ENCODE assay signal across 7 mouse cellular contexts in genomic region chr7:44593051-44593450, GRCm38 (mm10). TPM values are rescaled to one million over a fixed set of nuclear protein-coding genes. Genes with fewer than 3 reads are reported as not detected.
DNase-seq lines count a peak whose midpoint lies in the region; ATAC-seq and TF ChIP-seq lines count a peak whose summit lies in the region.

No protein-coding gene starts in this region.

- no peaks in the 10 kb centered on the region for H3K9me3 ChIP-seq in ES-E14 (ENCODE audit: control insufficient read depth, insufficient read depth, low read depth, low read length)
- H3K9me3 ChIP-seq in forebrain, embryonic 14.5 days (replicated peaks; ENCODE audit: control insufficient read depth, low read length) = no peaks in the 10 kb centered on the region
- H3K9me3 ChIP-seq in midbrain, embryonic 13.5 days = no peaks in the 10 kb centered on the region

- H3K9ac ChIP-seq in ES-E14 (ENCODE audit: insufficient read depth, low read depth, low read length, poor library complexity, severe bottlenecking) = 0 out of 2 replicates have a peak overlapping the region, but pooled peaks have one; percentile 21
- no peak overlapping the region for H3K9ac ChIP-seq in forebrain, embryonic 14.5 days (ENCODE audit: low read length)
- H3K9ac ChIP-seq in midbrain, embryonic 13.5 days (replicated peaks) = peak overlapping the region; percentile 57

- DNase-seq in ES-E14 (ENCODE audit: low read depth, low spot score) (no peak), adipocyte (ENCODE audit: low spot score) (no peak)
- peak; percentile 69 for DNase-seq in cerebellum, adult 9-10 months
- no peak for DNase-seq in forebrain, embryonic 14.5 days (ENCODE audit: low spot score)
- DNase-seq in spleen, postnatal 10 days (ENCODE audit: low spot score in 2 of 2) = no peak

- no peak for ATAC-seq in forebrain, embryonic 14.5 days
- no peak for ATAC-seq in midbrain, embryonic 13.5 days
- no peak for ATAC-seq in CD4-positive, CD25-positive, alpha-beta regulatory T cell, adult 4 months

- H3K36me3 ChIP-seq in ES-E14 (ENCODE audit: control insufficient read depth, insufficient read depth, low read length, poor library complexity, severe bottlenecking) = peaks cover 14% of the 10 kb centered on the region
- H3K36me3 ChIP-seq in forebrain, embryonic 14.5 days (ENCODE audit: control insufficient read depth, insufficient read depth, low read length) = no peaks in the 10 kb centered on the region
- peaks cover 8% of the 10 kb centered on the region for H3K36me3 ChIP-seq in midbrain, embryonic 13.5 days

- H3K27ac ChIP-seq in ES-E14 (ENCODE audit: insufficient read depth, low read depth, low read length, poor library complexity, severe bottlenecking) = no peak overlapping the region
- no peak overlapping the region for H3K27ac ChIP-seq in forebrain, embryonic 14.5 days (ENCODE audit: low read depth, low read length)
- H3K27ac ChIP-seq in midbrain, embryonic 13.5 days = no peak overlapping the region

- in situ Hi-C loops in ES-E14 (cut with MboI; ENCODE audit: low sequenced_read_pairs in 2 of 2, unreplicated experiment in 2 of 2) = no loop called here

- H3K4me2 ChIP-seq in forebrain, embryonic 14.5 days (ENCODE audit: low read length) = peak overlapping the region; percentile 60
- peak overlapping the region; percentile 95 for H3K4me2 ChIP-seq in midbrain, embryonic 13.5 days (replicated peaks)

- H3K4me1 ChIP-seq in ES-E14 (ENCODE audit: control insufficient read depth in 2 of 2, insufficient read depth in 2 of 2, low read length in 2 of 2, poor library complexity in 1 of 2) = peaks cover 6 to 32% of the 10 kb centered on the region in 2 experiments; a peak in 3 of 4 replicates
- peaks cover 36% of the 10 kb centered on the region for H3K4me1 ChIP-seq in forebrain, embryonic 14.5 days (ENCODE audit: control insufficient read depth, insufficient read depth, low read length)
- peaks cover 70% of the 10 kb centered on the region for H3K4me1 ChIP-seq in midbrain, embryonic 13.5 days (replicated peaks)

- peaks cover 26% of the 10 kb centered on the region for H3K27me3 ChIP-seq in forebrain, embryonic 14.5 days (replicated peaks; ENCODE audit: control insufficient read depth, insufficient read depth, low read length)
- H3K27me3 ChIP-seq in midbrain, embryonic 13.5 days = peaks cover 29% of the 10 kb centered on the region

- H3K4me3 ChIP-seq in ES-E14 (ENCODE audit: insufficient read depth in 1 of 2, low read depth in 1 of 2, low read length in 2 of 2, poor library complexity in 1 of 2, severe bottlenecking in 1 of 2) = peak overlapping the region in 1 of 2 experiments; percentile 40; a peak in 2 of 4 replicates
- H3K4me3 ChIP-seq in forebrain, embryonic 14.5 days (ENCODE audit: low read depth, low read length) = no peak overlapping the region
- H3K4me3 ChIP-seq in midbrain, embryonic 13.5 days (replicated peaks) = peak overlapping the region; percentile 65

- WGBS in forebrain, embryonic 14.5 days = 3% methylated on average over 15 of the region's 15 CpGs
- under 1% methylated on average over 15 of the region's 15 CpGs for WGBS in midbrain, embryonic 13.5 days

TF ChIP-seq in ES-E14, 5 proteins besides CTCF, POLR2A, EP300 and RAD21:
- no peak for TF ChIP-seq ZNF384 (IDR thresholded peaks at IDR 0.05; ENCODE audit: low read depth, low read length)
- no peak for TF ChIP-seq ZC3H11A (IDR thresholded peaks at IDR 0.05; ENCODE audit: borderline replicate concordance, low read depth, low read length)
- TF ChIP-seq MAFK (IDR thresholded peaks at IDR 0.05; ENCODE audit: insufficient read depth, low read depth, low read length) = no peak
- no peak for TF ChIP-seq HCFC1 (IDR thresholded peaks at IDR 0.05; ENCODE audit: borderline replicate concordance, insufficient read depth, low read length)
- no peak for TF ChIP-seq CHD2 (IDR thresholded peaks at IDR 0.05; ENCODE audit: low read depth, low read length)

RNA-seq across cellular contexts. Expression of gene Kcnc3, which starts 2.6 kb away (rescaled TPM):
- 9.5 and 12.4 TPM in 2 replicates for total RNA-seq in ES-E14 (2012; rRNA removed)
- 2.1 and 2.2 TPM in 2 replicates for polyA plus RNA-seq in forebrain, embryonic 14.5 days (2014; fragmentation: Nextera tagmentation; extraction: Ambion mirVana)
- polyA plus RNA-seq in midbrain, embryonic 13.5 days (2015; fragmentation: Nextera tagmentation; extraction: Ambion mirVana) = 3.7 and 4.4 TPM in 2 replicates
- polyA plus RNA-seq in CD4-positive, CD25-positive, alpha-beta regulatory T cell, adult 4 months (2017; shearing (Covaris generic)) = under 1 TPM in 1 of 2 experiments, not detected in 1; 0.42 TPM

RNA-seq across cellular contexts. Expression of gene Napsa, which starts 20.9 kb away (rescaled TPM):
- total RNA-seq in ES-E14 (2012; rRNA removed) = 13.7 and 52.5 TPM in 2 replicates
- 0.74 and 0.79 TPM in 2 replicates for polyA plus RNA-seq in forebrain, embryonic 14.5 days (2014; fragmentation: Nextera tagmentation; extraction: Ambion mirVana)
- polyA plus RNA-seq in midbrain, embryonic 13.5 days (2015; fragmentation: Nextera tagmentation; extraction: Ambion mirVana) = 0.64 and 1.3 TPM in 2 replicates
- 1 to 10 TPM in 1 of 2 experiments, under 1 TPM in 1; 0.52 to 6.7 TPM for polyA plus RNA-seq in CD4-positive, CD25-positive, alpha-beta regulatory T cell, adult 4 months (2017; shearing (Covaris generic))

RNA-seq across cellular contexts. Expression of gene Nr1h2, which starts 39.3 kb away (rescaled TPM):
- total RNA-seq in ES-E14 (2012; rRNA removed) = 78.5 and 144 TPM in 2 replicates
- polyA plus RNA-seq in forebrain, embryonic 14.5 days (2014; fragmentation: Nextera tagmentation; extraction: Ambion mirVana) = 72.6 and 78.2 TPM in 2 replicates
- polyA plus RNA-seq in midbrain, embryonic 13.5 days (2015; fragmentation: Nextera tagmentation; extraction: Ambion mirVana) = 71.3 and 74.9 TPM in 2 replicates
- polyA plus RNA-seq in CD4-positive, CD25-positive, alpha-beta regulatory T cell, adult 4 months (2017; shearing (Covaris generic)) = 10 to 100 TPM; 42.2 to 57.7 TPM

RNA-seq across cellular contexts. Expression of gene Pold1, which starts 44.4 kb away (rescaled TPM):
- total RNA-seq in ES-E14 (2012; rRNA removed) = 108 and 156 TPM in 2 replicates
- 32.6 and 33.0 TPM in 2 replicates for polyA plus RNA-seq in forebrain, embryonic 14.5 days (2014; fragmentation: Nextera tagmentation; extraction: Ambion mirVana)
- 38.7 and 40.1 TPM in 2 replicates for polyA plus RNA-seq in midbrain, embryonic 13.5 days (2015; fragmentation: Nextera tagmentation; extraction: Ambion mirVana)
- 10 to 100 TPM; 18.4 to 45.5 TPM for polyA plus RNA-seq in CD4-positive, CD25-positive, alpha-beta regulatory T cell, adult 4 months (2017; shearing (Covaris generic))
